Mouse (Mus musculus): ENCODE measurements around the gene Bet1.

Bet1 gene

DNA sequence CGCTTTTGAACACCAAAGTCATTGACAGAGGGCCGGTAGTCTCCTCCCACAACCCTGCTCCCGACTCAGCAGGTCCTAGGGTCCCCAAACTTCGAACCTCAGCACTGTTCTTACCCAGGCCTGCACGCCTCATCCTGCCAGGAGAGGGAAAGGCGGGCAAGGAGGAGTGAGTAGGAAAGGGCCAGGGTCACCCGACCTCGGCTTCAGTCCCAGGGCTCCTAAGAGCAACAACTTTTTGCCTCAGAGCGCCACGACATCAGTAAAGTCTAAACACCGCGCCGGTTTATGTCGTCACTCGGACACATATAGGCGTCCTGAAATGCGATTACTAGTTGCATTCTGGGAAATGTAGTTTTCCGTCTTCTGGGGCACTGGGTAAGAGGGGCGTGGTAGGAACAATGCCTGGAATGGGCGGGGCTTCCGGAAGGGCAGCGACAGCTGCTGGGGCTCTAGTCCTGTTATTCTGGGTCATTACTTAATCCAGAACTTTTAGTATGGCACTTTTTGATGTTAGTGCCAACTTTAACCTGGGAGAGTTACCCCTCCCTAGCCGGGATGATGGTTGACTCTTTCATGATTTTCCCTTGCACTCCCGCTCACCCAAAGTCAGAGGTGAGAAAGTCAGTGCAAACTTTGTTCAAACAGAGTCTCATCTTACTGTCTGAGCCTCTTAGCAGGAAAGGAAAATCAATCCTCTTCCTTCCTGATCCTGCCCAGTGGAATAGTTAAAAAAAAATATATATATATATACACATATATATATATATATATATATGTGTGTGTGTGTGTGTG, at the start of gene Bet1:
Gene Bet1, minus strand, starts transcription at position 310 of the 792 bp plus-strand sequence.
- peak; percentile 92 for DNase-seq (ENCODE audit: extremely low read depth, insufficient read length, low spot score)

DNA sequence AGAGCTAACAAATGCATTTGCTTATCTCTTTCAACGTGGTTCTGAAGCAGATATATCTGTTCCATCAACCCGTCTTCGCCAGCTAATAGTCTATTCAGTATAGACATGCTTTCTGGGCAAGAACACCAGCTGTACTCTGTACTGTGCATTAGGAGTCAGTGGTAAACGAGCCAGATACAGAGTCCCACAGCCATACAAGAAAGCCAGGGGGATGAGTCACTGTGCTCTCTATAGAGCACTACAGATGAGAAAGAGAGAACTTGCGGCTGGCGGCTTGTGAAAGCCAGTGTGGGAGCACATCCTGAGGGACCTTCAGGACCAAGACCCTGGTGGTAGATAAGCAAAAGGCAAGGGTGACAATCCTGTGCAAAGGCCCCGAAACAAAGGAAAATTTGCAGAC, 45.5 kb upstream of the Bet1 start:
- DNase-seq (ENCODE audit: extremely low read depth, insufficient read length, low spot score): no peak

DNA sequence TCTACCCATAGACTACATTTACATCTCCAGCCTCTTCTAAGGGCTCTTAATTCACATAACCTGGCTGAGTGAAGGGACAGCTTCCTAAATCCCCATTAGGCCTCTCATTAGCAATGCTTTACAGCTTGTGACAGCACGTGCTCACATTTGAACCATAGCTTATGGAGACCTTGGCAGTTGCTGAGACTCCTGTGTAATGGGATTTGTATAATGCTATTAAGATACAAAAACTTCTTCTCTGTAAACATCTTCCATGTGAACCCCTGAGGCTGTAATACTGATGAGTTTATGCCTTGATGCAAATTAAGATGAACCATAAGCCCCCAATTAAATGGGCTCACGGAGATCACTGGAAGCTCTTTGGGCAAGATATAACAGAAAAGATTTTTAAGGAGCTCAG, 44.4 kb upstream of the Bet1 start:
- DNase-seq (ENCODE audit: extremely low read depth, insufficient read length, low spot score): no peak

DNA sequence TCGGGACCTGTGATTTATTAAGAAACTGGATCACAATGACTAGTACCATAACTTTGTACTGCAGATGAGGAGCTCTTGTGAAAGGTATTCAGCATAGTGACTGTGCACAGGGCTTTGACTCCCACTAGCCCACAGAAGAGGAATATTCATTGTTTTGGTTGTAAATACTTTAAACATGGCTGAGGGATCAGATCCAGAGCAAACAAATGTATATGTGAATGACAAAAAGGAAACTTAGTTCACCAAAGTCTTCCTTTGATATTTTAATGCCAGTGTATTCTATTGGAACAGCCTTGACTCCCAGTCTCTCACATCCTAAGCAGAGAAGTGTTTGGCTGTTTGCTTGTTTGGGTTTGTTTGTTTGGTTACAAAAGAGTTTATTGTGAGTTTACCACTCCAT, 31.8 kb upstream of the Bet1 start:
- DNase-seq (ENCODE audit: extremely low read depth, insufficient read length, low spot score): no peak

DNA sequence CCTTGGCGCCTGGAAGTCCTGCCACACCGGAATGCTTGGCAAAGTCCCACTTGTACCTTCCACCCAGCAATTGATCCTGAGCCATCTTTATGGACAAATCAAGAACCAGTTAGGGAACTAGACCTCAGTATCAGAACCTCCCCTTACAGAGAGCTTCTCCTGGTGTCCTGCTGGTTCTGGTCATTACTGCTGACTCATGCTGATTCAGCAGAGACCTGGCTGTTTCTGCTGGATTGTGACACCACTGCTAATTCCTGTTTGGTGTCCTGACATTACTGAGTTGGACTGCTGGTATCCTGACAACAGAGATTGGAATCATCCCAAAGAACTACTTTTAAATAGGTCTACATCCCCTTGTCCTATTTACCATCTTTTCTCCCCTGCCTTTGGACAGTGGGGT, 3.7 kb upstream of the Bet1 start:
- DNase-seq (ENCODE audit: extremely low read depth, insufficient read length, low spot score): peak; percentile 22

DNA sequence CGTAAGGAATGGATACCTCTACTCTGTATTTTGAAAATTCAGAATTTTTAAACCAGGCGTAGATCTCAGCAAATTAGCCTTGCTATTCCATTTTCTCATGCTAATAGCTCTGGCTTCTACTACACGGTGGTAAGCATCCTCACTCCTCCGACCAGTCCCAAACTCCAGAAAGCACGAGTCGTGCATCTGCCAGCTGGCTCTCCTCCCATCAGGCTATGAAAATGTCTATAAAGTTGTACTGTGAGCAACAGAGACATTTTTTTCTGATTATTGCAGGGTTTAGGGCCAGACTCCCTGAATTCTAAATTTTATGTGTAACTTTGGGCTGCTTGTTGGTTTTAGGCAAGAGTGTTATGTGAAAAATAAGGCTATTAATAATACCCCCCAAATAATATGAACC, 14.5 kb downstream of the Bet1 start:
- no peak for DNase-seq (ENCODE audit: extremely low read depth, insufficient read length, low spot score)

DNA sequence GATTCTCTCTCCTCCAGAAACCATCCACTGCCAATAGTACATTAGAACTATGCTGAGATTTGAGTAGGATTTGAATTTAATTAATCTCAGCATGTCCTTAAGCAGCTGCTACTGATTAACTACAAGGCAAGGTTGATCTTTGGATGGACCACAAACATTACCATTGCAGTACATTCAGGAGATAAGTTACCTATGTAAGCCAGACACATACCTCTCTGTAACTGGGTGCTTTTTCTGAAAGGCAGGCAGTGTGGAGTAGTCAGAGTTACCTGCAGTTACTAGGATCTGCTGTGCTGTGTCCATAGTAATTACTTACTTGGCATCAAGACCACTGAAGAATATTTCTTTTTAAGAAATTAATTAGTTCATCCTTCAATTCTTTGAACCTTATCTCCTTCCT, 17.1 kb downstream of the Bet1 start:
- DNase-seq (ENCODE audit: extremely low read depth, insufficient read length, low spot score): no peak

DNA sequence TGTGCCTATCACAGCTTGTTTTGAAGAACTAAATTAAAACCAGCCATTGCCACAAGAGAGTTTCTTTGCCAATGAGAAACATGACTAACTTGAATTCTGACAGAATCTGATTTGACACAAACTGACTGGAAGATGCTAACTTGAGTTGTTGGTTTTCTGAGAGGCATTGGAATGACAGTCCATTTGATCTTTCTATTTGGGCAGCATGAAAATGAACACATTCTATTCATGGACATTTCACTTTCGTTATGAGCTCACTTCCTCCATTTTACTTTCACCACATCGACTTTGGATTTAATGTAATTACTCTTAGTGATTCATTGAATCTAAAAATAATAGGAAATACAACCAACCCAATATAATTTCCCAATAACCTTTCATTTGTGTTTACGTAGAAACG, 32.4 kb downstream of the Bet1 start:
- no peak for DNase-seq (ENCODE audit: extremely low read depth, insufficient read length, low spot score)

DNA sequence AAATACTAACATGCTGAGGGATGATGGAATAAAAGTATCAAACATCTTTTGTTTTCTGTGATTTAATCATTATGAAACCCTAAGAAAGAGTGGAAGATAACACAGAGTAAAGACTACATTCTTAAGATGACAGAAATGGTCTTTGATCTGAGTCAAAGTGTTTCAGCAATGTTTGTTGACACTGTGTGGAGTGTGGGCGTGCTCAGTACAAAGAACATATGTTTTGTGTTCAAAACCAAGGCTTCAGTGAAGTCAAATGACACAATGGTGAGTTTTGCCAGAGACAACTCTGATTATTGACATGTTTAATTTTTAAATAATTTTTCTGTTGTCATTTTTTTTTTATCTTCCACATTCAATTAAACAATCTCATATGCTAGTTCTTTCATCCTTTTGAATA, 33.9 kb downstream of the Bet1 start:
- DNase-seq (ENCODE audit: extremely low read depth, insufficient read length, low spot score): no peak

DNA sequence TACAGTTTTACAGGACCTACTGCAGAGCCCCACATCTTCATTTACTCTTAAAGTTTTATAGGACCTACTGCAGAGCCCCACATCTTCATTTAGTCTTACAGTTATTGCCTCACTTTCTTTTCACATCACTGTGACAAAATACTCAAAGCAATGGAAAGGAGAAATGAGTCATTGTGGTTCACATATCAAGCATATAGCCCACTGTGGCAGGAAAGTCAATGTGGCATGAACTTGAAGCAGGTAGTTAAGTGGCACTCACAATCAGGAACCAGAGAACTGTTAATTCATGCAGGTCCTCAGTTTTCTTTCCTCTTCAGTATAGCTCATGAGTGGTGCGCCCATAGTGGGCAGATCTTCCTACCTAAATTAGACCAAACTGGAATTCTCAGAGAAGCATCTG, 39.6 kb downstream of the Bet1 start:
- no peak for DNase-seq (ENCODE audit: extremely low read depth, insufficient read length, low spot score)

DNA sequence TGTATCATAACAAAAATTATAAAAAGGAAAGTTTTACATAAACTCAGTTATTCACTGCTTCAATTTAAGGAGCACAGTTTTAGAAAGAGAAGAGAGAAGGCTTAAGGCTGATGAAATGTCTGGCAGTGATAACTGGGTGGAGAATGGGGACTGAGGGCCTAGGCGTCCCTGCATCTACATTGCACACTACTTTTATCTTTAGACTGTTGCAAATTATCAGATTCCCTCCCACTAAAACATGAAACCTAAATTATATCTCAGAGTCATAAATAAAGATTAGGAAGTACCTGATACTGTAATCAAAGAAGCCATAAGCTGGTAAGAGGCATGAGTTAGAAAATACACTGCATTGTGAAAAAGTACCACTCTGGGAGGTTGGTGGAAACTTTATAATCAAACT, 45.0 kb downstream of the Bet1 start:
- DNase-seq (ENCODE audit: extremely low read depth, insufficient read length, low spot score): no peak

DNA sequence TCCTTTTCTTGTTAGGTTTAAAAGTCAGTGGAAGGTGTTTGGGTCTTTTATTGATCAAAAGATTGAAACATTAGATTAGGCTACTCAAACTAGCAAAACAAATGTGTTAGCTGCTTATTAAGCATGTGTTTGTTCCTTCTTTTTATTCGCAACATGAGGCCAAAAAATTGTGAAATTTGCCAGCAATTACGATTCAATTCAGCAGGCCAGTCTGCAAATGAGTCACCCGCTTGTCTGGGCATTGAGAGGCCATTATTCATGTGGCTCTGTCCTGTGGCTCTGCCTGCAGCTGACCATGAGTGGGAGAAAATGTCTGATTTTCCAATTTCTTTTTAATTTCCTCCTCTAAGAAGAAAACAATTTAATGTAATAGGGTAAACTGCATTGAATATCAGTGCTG, 55.8 kb downstream of the Bet1 start:
- DNase-seq (ENCODE audit: extremely low read depth, insufficient read length, low spot score): peak; percentile 36

Measured in 3134 (cell line).